Mouse (Mus musculus) embryonic facial prominence, embryonic 11.5 days (tissue): ENCODE results near the gene Ciart. TPM values are rescaled to one million over a fixed set of nuclear protein-coding genes. Genes with fewer than 3 reads are reported as not detected.
"Not testable (repeated sequence)": the region's sequence is repeated elsewhere in the genome, so short reads cannot be mapped to it uniquely, and the experiment has no call there.

ENCODE experiments used
- ATAC-seq: fragments of 200-750 bp; cut with Nextera tagmentation; replicated peaks from 2 replicates; pipeline ENCODE4 v1.8.0; 2017; ENCODE audit warnings: low read depth; ENCODE audit not compliant: insufficient number of reproducible peaks, low FRiP score, low TSS enrichment
- DNase-seq: peaks from one replicate; pipeline ENCODE4 v3.0.0-alpha.2; 2015; ENCODE audit warnings: low spot score
- H3K27ac ChIP-seq: fragments of 300-500 bp; sonication (generic); replicated peaks from 2 replicates; pipeline ENCODE4 v1.5.1; 2014; ENCODE audit warnings: mild to moderate bottlenecking, low read depth, low read length, control low read depth
- H3K27me3 ChIP-seq: fragments of 300-500 bp; sonication (generic); 2 replicates; pipeline ENCODE4 v1.6.1; 2014; ENCODE audit warnings: mild to moderate bottlenecking, low read length, moderate library complexity, mixed read lengths; ENCODE audit not compliant: control insufficient read depth, insufficient read depth
- H3K36me3 ChIP-seq: fragments of 300-500 bp; sonication (generic); replicated peaks from 2 replicates; pipeline ENCODE4 v1.6.1; 2014; ENCODE audit warnings: low read depth, mild to moderate bottlenecking, low read length, moderate library complexity, mixed read lengths; ENCODE audit not compliant: control insufficient read depth, insufficient read depth
- H3K4me1 ChIP-seq: fragments of 300-500 bp; sonication (generic); 2 replicates; pipeline ENCODE4 v1.6.1; 2014; ENCODE audit warnings: low read length, mixed read lengths; ENCODE audit not compliant: control insufficient read depth, insufficient read depth
- H3K4me2 ChIP-seq: fragments of 300-500 bp; sonication (generic); 2 replicates; pipeline ENCODE4 v1.6.1; 2014; ENCODE audit warnings: low read depth, mild to moderate bottlenecking, control low read depth, low read length, moderate library complexity
- H3K4me3 ChIP-seq: fragments of 300-500 bp; sonication (generic); 2 replicates; pipeline ENCODE4 v1.5.1; 2014; ENCODE audit warnings: low read depth, low read length, control low read depth
- H3K9ac ChIP-seq: fragments of 300-500 bp; sonication (generic); replicated peaks from 2 replicates; pipeline ENCODE4 v1.6.1; 2014; ENCODE audit warnings: mild to moderate bottlenecking, control low read depth, low read length
- H3K9me3 ChIP-seq: fragments of 300-500 bp; sonication (generic); replicated peaks from 2 replicates; pipeline ENCODE4 v1.6.1; 2016; ENCODE audit warnings: mild to moderate bottlenecking, low read length, inconsistent platforms, mixed read lengths; ENCODE audit not compliant: control insufficient read depth
- WGBS: fragments of 180-500 bp; shearing (Covaris S2); extraction: QIAGEN DNeasy Blood & Tissue Kit; methylation state at CpG from one replicate; pipeline ENCODE4 v1.1.7; 2014; 5-methylcytosine and 5-hydroxymethylcytosine counted together
- polyA plus RNA-seq: library from polyadenylated mRNA; unstranded; fragments of >200 nt; fragmentation: Nextera tagmentation; extraction: Ambion mirVana; gene quantifications from 2 replicates; pipeline ENCODE4 v1.2.1, GENCODE M21; 2014

Ciart gene
- polyA plus RNA-seq, 1 experiment from 2014 or later = 6.3 TPM

DNA sequence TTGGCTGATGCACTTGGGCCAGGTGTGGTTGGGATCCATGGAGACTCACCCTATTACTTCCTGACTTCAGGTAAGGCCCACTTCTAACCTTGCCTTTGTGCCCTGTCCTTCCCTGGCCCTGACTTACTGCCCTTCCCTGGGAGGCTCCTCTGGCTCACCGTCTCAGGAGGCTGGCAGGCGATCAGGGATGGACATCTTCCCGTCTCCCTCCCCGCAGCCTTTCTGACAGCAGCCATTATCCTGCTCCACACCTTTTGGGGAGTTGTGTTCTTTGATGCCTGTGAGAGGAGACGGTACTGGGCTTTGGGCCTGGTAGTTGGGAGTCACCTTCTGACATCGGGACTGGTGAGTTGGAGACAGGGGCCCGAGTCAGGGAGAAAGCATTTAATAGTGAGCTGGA, 13.4 kb upstream of the Ciart start:
- H3K36me3 ChIP-seq, ATAC-seq, H3K27me3 ChIP-seq, H3K4me3 ChIP-seq, H3K4me1 ChIP-seq, DNase-seq, H3K9me3 ChIP-seq, H3K27ac ChIP-seq, H3K9ac ChIP-seq, H3K4me2 ChIP-seq: not testable (repeated sequence)
- WGBS = 88% methylated on average over 7 of the region's 7 CpGs

DNA sequence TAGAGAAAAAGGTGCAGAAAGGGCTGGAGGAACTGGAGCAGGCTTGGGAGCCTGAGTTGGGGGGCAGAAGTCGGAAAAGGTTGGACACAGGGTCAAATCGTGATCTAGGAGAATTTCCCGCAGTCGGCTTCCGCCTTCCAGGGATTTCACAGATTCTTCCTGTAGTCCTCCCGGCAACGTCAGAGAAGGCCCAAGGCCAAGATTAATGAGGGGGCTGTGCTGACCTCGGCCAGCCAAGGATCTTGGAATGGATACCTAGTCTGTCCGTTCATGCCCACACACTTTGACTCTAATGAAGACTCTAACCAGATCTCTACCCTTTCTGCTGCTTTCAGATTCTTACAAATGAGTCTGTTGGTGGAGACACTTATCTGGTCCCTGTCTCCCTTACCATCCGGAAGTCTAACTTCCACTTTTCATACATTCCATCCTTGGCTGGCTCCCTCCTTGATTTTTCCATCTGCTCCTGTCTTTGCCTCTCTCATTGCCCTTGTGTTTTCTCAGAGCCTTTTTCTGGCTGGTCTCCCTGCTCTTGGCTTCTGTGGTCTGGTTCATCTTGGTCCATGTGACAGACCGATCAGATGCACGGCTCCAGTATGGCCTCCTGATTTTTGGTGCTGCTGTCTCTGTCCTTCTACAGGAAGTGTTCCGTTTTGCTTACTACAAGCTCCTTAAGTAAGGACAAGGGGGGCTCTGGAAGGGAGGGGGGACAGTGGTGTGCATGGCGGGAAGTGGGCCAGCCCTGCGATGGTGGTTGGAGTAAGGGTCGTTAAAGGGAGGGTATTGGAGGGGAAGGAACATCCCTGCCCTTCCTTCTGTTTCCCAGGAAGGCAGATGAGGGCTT, 12.5 kb upstream of the Ciart start:
- H3K9ac ChIP-seq = peak overlapping the region; percentile 71
- H3K4me2 ChIP-seq = peak overlapping the region; percentile 77
- no peak for DNase-seq
- H3K4me1 ChIP-seq = peaks cover 2% of the 10 kb centered on the region
- 11% methylated on average over 16 of the region's 16 CpGs for WGBS
- H3K36me3 ChIP-seq = no peaks in the 10 kb centered on the region
- no peak overlapping the region for H3K27ac ChIP-seq
- H3K9me3 ChIP-seq = no peaks in the 10 kb centered on the region
- H3K27me3 ChIP-seq = no peaks in the 10 kb centered on the region
- no peak for ATAC-seq
- H3K4me3 ChIP-seq = peak overlapping the region; percentile 68

DNA sequence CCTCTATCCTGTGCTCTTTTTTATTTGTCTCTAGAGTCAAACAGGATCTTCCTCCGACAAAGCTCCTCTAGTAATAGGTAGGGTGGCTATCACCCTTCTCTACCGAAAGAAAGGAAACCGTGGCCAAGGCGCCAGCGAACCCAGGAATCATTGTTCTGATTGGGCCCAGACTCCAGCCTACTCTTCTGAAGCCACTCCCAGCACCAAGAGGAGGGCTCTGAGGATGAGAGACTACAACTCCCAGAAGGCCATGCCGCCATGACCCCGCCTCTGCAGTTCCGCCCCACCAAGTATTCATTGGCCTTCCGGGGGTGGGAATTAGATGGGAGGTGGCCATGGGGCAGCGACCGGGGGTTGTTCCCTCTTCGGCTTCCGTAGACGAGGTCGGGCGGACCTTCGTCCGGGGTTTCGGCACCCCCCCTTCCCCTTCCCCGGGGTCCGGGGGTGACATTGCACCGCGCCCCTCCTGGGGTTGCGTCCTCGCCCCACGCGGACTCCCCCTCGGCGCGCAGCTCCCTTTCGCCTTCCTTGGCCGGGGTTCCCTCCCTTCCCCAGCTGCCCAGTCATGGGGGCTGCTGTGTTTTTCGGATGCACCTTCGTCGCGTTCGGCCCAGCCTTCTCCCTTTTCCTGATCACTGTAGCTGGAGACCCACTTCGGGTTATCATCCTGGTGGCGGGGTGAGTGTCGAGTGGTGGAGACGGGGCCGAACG, 11.7 kb upstream of the Ciart start, which contains the start of gene Aph1a:
Gene Aph1a (plus strand): TSS at position 364 of the 711 bp plus-strand sequence.
- ATAC-seq = peak; percentile 94
- H3K4me1 ChIP-seq, H3K27me3 ChIP-seq, H3K9me3 ChIP-seq, H3K36me3 ChIP-seq: not testable (repeated sequence)
- Histone ChIP-seq H3K4me2 (peak within 1 kb of the TSS; percentile 77), H3K27ac (0 out of 2 replicates have a peak within 1 kb of the TSS, but pooled peaks have one; percentile 16), H3K4me3 (peak within 1 kb of the TSS; percentile 68), H3K9ac (peak within 1 kb of the TSS; percentile 71)
- under 1% methylated on average over 25 of the region's 43 CpGs for WGBS
- DNase-seq = peak; percentile 98

DNA sequence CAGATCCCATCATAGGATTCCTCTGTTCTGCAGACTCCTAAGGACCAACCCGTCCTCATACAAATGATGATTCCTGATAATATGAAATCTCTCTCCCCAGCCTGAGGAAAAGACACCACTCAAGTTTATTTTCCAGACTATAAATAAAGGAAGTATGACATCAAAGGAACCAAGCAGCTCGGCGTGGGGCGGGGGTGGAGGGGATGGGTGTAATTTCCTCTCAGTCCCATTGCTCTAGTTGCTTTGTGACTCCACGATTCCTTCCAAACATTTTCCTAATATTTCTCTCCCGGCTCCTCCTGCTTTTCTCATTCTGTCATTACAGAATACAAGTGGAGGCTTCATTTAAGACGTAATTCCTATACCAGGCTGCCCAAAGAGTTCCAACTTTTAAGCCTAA, 11.1 kb upstream of the Ciart start:
- Histone ChIP-seq H3K4me3 (peak overlapping the region; percentile 68; the same call in 1 of the 2 replicates), H3K9me3 (no peaks in the 10 kb centered on the region), H3K4me1 (peaks cover 2% of the 10 kb centered on the region), H3K27ac (0 out of 2 replicates have a peak overlapping the region, but pooled peaks have one; percentile 16), H3K27me3 (no peaks in the 10 kb centered on the region), H3K4me2 (peak overlapping the region; percentile 26), H3K9ac (0 out of 2 replicates have a peak overlapping the region, but pooled peaks have one; percentile 29), H3K36me3 (no peaks in the 10 kb centered on the region)
- DNase-seq = peak; percentile 19
- no peak for ATAC-seq
- WGBS = 22% methylated on average over 7 of the region's 7 CpGs

DNA sequence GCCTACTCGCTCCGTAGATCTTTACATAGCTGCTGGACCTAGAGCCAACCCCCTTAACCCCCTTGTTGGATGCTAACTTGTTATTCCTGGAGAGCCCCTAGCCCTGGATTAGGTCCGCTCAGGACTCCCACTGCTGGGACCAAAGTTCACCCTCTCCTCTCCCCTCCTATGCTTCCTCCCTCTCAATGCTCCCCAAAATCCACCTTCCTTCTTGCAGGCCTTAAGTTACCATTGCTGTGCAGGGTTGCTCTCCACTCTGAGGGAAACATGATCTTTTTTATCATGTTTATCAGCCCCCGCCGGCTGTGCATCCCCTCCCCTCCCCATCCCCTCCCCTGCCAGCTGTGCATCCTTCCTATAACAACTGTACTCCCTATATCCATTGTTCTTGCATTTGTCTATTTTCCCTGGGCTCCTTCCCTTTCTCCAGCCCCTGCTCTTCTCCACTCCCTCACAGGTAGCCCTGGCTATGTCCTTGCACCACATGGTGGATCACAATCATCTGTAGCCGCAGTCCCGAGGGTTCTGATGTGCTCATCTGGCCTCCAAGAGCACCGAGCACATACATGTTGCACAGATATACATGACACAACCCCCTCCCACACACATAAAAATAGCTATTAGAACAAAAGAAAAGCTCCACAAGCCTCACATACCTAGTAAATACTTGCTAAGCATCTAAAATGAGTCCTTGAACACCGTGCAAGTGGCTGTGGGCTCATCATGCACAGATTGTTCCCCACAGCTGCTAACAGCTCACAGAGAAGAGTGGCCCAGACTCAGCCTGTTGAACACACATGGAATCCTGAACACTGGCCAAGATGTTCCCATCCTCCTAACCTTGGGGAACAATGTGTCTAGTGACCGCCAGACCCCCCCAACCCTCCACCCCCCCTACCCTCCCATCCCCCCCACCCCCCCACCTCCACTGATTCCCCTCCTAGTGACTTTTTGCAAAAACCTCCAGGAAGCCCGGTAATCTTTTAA, 10.3 kb upstream of the Ciart start:
- H3K27ac ChIP-seq = peak overlapping the region; percentile 25; the same call in 1 of the 2 replicates
- peak overlapping the region; percentile 6; the same call in 1 of the 2 replicates for H3K4me3 ChIP-seq
- ATAC-seq (no peak), DNase-seq (no peak)
- no peaks in the 10 kb centered on the region for H3K9me3 ChIP-seq
- WGBS = 32% methylated on average over 11 of the region's 11 CpGs
- no peaks in the 10 kb centered on the region for H3K27me3 ChIP-seq
- H3K36me3 ChIP-seq = no peaks in the 10 kb centered on the region
- H3K4me1 ChIP-seq = peaks cover 2% of the 10 kb centered on the region
- peak overlapping the region; percentile 27 for H3K4me2 ChIP-seq
- H3K9ac ChIP-seq = peak overlapping the region; percentile 51

DNA sequence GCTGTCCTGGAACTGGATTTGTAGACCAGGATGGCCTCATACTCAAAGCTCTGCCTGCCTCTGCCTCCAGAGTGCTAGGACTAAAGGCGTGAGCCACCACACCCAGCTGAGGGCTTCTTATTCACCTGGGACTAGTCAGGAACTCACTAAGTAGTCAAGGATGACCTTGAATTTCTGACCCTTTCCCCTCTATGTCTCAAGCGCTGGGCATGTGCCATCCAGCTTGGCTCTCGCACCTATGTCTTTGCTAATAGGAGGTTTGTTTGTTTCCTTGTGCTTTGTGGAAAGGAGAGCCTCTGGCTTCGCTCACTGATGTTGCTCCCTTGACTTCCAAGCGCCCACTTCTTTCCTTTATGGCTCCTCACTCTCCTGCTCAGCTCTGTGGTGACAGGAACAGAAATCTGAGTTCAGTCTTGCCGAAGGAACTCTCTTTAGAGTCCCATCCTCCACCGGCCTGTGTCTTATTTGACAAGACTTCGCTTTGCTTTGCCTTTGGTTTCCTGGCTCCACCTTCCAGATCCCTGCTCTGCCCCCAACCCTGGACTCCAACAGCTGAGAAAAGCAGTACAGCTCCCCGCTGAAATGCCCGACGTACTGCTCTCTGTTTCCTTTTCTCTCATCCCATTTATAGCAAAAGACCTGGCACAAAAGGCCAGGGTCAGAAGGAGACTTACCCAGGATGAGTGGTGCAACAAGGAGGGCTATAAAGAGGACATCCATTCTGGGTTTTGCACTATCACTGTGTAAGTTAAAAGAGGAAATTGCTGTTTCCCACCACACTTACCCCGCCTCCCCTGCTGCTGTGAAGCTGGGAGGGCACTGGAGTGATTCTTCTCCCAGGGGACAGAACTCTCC, 9.4 kb upstream of the Ciart start, which contains the start of gene BC028528:
Gene BC028528 (minus strand): TSS at position 795 of the 855 bp plus-strand sequence.
- Histone ChIP-seq H3K27me3 (no peaks in the 10 kb centered on the region), H3K27ac (peak within 1 kb of the TSS; percentile 66; the same call in 1 of the 2 replicates), H3K4me3 (peak within 1 kb of the TSS; percentile 6; the same call in 1 of the 2 replicates), H3K36me3 (no peaks in the 10 kb centered on the region), H3K4me1 (peaks cover 2% of the 10 kb centered on the region), H3K4me2 (peak within 1 kb of the TSS; percentile 27), H3K9ac (peak within 1 kb of the TSS; percentile 51), H3K9me3 (no peaks in the 10 kb centered on the region)
- ATAC-seq = no peak
- WGBS = 21% methylated on average over 12 of the region's 12 CpGs
- DNase-seq = peak; percentile 60
